Mouse (Mus musculus) thymus, postnatal 14 days (tissue): ENCODE results near the gene Zfp11.
A peak's percentile ranks its signal among the peaks of the same experiment; 100 is the strongest.
"Not testable (repeated sequence)": the region's sequence is repeated elsewhere in the genome, so short reads cannot be mapped to it uniquely, and the experiment has no call there.

Experiments used
- DNase-seq: peaks from one replicate; pipeline ENCODE4 v3.0.0; 2021

The Zfp11 gene

DNA sequence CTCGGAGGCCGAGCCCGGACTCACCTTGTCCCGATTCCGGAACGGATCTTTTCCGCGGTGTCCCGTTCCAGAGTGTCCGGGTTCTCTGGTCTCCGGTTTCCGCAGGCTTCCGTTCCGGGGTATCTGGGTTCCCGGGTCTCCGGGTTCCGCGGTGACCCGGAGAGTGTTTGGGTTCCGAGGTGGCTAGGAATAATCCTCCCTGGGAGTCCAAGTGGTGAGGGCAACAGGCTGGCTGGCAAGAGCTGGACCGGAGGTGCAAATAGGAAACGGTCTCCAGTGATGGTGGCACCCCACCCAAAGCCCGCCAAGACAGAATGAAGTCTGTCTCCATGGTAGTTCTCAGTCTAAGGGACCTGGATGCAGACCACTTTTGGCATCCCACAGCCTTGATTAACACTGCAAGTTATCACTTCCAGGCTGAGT is at the start of gene Zfp11:
Gene Zfp11, minus strand, starts transcription at position 64 of the 423 bp plus-strand sequence.
- DNase-seq, result peak; percentile 67

DNA sequence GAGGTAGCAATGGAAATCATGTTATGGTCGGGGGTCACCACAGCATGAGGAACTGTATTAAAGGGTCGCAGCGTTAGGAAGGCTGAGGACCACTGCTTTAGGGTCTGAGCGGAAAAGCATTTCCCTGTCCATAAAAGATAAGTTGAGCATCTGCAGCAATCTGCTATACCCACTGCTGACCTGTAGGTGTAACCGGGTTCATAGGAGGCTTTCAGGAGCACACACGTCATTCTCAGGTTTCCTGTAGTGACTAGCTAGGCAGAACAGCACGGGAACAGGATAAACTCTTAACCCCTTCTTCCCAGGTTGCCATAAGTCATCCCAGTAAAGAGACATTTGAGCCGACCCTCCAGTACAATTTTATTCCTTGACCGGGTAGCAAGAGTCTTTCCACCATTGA is 47.1 kb upstream of the Zfp11 start:
- DNase-seq, result no peak

DNA sequence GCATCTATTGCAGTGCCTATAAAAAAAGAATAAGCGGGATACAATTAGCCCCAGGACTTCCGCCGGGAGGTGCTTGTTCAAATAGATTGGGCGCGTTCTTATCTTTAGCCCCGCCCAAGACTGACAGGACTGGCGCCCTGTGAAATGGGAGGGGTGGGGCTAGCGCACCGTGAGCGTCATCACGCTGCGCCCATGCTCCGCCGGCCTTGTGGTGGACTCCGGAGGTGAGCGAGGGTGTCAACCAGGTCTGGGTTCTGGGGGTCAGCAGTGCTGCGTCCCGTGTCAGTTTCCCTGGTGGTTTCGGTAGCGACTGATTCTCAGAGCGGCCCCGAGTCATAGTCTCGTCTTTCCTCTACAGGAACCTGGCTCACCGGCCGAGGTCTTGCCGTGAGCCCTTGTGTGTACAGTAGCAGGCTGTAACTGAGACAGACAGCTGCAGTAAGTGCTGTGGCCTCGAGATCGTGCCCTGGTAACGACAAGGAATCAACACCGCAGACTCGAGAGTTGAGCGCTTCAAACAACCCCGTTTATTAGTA is 45.5 kb upstream of the Zfp11 start, which contains the start of gene Mrps17:
Gene Mrps17, plus strand, starts transcription at position 172 of the 536 bp plus-strand sequence.
- peak; percentile 92 for DNase-seq

DNA sequence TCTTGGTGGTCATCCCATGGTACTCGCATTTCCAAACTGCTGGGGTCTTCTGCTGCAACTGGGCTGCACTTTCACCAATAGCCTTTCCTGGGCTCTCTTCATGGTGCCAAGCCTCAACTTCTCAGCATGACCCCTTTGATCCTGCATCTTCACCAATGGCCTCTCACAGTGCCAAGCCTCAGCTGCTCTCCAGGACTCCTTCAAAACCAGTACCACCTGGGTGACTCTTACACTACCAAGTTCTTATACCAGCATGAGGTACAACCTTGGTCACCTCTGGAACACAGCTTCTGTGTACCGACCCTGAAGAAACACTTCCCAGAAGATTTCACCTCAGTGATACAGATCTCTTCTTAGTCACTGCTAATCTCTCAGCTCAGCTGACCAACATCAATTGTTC is 38.5 kb upstream of the Zfp11 start, which contains the start of gene Sept14:
Gene Sept14, minus strand, starts transcription at position 101 of the 400 bp plus-strand sequence.
- no peak for DNase-seq

DNA sequence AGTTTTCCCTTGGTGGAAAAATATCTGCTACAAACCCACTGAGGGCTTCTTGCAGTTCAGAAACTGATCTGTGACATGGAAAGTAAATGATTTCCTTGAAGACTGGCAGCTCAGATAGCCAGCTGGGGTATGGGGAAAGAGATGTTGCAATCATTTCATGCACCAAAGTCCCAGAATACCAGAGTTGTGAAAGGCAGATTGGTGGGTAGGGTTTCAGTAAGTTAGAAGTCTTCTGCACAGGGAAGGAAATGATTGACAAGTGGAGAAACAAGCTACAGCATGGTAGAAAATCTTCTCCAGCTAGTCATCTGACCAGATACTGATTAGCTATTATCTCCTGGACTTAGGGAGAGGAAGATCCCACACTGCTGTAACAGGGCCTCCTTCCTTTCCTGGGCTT is 33.5 kb upstream of the Zfp11 start:
- no peak for DNase-seq

- no peak for DNase-seq
These were observed 31.8 kb upstream of the Zfp11 start for GRCm38 (mm10) chr5:129701706-129702105.

- DNase-seq, result no peak
These were observed 30.6 kb upstream of the Zfp11 start for GRCm38 (mm10) chr5:129700506-129700905.

- DNase-seq, result no peak
These were observed 20.6 kb upstream of the Zfp11 start for GRCm38 (mm10) chr5:129690528-129690927.

- no peak for DNase-seq
These were observed 17.7 kb upstream of the Zfp11 start for GRCm38 (mm10) chr5:129687621-129688020.

DNA sequence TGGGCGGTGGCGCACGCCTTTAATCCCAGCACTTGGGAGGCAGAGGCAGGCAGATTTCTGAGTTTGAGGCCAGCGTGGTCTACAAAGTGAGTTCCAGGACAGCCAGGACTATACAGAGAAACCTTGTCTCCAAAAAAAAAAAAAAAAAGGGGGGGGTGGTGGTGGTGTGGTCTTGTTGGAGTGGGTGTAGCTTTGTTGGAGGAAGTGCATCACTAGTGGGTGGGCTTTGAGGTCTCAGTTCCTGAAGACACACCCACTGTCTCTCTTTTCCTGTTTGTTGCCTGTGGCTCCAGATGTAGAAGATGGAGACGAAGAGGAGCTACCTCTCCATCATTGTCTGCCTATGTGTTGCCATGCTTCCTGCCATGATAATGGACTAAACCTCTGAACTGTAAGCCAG is 15.2 kb upstream of the Zfp11 start:
- DNase-seq, result not testable (repeated sequence)

- no peak for DNase-seq
These were observed 355 bp downstream of the Zfp11 start for GRCm38 (mm10) chr5:129669453-129670035.

- DNase-seq, result no peak
These were observed 2.0 kb downstream of the Zfp11 start for GRCm38 (mm10) chr5:129667851-129668250.

DNA sequence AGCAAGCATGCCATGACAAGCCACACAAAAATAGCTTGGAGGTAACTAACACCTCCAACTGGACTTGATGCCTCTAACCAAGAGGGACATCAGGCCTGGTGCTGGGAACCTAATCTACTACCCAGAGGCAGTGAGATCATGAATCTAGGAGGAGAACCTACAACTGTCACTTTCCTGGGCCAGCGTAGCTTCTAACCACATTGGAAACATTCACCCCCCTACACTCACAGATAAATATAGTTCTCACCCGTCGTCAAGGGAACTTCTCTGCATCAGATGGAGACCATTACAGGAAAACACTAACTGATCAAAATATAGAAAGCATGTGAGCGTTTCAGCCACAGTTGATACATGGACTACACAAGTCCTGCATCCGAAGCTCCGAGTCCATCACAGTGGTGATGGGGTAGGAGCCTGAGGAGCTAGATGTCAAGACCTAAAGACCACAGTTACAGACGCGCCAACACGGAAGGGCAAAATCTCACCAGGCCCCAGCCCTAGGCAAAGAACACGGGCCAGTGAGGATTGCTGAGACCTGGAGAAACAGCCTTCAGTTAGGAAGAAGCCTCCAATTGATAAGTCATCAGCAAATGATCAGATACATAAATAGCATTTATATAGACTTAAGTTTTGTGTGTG is 3.5 kb downstream of the Zfp11 start:
- DNase-seq, result no peak

DNA sequence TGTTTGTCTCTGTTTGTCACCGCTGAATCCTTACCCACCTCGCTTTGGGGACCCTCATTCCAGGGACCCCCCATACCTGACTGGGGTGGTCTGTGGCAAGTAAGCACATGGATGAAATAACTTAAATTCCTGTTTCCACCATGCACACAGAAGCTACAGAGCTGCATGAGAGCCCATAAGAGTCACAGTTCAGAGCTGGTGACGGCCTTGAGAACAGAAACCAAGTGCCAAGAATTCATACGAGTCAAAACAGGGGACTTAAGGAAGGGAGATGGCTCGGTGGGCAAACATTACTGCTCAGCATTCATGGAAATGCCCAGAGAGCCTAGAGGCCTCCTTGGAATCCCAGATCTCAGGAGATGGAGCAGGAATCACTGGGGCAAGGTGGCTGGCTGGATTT is 5.8 kb downstream of the Zfp11 start:
- DNase-seq, result no peak

DNA sequence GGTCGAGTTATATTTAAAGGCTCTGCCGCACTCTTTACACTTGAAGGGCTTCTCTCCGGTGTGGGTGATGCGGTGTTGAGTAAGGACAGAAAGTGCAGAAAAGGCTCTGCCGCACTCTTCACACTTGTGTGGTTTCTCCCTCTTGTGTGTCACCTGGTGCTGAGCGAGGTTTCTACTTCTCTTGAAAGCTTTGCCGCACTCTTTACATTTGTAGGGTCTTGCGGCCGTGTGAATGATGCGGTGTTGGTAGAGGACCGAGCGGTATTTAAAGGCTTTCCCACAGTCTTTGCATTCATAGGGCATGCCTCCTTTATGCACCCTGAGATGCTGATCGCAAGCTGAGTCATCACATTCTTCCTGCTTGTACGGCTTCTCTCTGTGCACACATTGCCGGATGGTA is 12.0 kb downstream of the Zfp11 start:
- no peak for DNase-seq

GRCm38 (mm10) chr5:129657016-129657415 is 12.9 kb downstream of the Zfp11 start:
- DNase-seq, result no peak

DNA sequence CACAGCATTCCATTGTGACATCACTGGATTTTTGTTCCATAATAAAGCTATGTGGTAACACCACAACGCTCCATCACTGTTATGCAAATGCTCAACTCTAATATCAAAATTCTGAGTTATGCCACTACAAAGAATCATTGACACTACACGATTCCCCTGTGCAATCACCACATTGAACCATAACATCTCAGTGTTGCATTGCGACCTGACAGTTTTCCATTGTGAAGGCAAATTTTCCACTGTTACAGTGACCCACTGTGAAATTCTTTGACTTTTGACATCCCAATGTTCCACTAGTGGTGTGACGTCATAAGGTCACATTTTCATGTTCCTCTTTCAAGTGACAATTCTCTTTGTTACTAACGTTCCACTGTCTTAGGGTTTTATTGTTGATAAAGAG is 19.0 kb downstream of the Zfp11 start:
- DNase-seq, result no peak

- not testable (repeated sequence) for DNase-seq
These were observed 37.3 kb downstream of the Zfp11 start for GRCm38 (mm10) chr5:129632270-129633250.

- DNase-seq, result not testable (repeated sequence)
These were observed 43.3 kb downstream of the Zfp11 start for GRCm38 (mm10) chr5:129626586-129626985.

DNA sequence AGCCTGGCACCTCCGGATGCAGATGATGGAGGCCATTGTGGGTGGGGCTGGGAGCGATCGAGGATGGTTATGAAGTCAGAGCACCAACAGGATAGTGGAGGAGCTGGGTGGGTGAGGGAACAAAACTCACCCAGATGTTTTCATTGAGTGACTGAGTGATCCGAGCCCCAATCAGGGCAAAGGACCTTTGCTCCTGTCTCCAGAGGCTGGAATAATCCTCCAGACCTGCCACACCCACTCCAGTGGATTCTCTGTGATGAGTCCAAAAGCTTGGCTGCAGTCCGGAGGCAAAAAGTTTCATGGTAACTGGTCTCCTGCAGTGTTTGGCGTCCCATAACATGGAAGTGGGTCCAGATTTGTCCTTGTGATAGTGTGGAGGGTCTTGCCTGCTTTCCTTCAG is 43.8 kb downstream of the Zfp11 start:
- no peak for DNase-seq

- no peak for DNase-seq
These were observed 48.5 kb downstream of the Zfp11 start for GRCm38 (mm10) chr5:129621361-129621760.

DNA sequence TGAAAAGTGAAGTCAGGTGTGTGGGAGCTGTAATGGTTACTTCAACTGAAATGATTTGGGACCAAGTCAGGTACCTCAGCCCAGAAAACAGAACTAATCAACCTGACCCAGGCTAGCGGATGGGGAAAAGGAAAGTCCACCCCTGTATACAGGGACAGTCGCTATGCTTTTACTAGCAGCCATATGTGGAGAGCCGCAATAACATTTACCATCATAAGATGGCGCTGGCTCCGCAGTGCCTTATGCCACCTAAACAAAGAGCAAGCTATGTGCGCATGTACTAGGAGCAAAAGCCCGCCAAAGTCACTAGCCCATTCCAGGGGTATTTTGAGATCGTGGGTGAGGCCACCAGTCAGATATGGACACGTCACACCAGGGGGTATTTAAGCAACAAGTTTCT is 49.3 kb downstream of the Zfp11 start:
- DNase-seq, result not testable (repeated sequence)

DNA sequence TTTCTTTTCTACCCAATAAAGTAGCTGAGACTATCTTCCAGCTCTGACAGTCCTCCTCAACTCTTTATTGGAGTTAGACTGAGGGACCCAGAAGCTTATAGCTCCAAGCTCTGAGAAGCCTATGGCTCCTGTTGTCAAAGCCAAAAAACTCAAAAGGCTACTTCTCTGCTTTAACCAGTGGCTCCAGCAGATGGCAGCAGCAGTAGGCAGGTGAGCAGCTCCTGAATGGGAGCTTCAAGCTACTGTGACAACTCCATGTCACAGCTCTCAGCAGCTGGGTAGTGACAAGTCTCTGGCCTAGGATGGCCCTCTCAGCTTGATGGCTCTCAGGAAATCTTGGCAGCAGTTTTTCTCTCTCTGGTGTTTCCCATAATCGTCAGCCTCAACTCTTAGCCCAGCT is 58.8 kb downstream of the Zfp11 start:
- DNase-seq, result peak; percentile 58
